Mouse (Mus musculus): ENCODE measurements around the gene Aars. TPM values are rescaled to one million over a fixed set of nuclear protein-coding genes. Genes with fewer than 3 reads are reported as not detected.

Gene Aars
- polyA plus RNA-seq (2012; rRNA removed; ENCODE audit: low replicate concordance): 14.0 and 14.7 TPM in 2 replicates

DNA sequence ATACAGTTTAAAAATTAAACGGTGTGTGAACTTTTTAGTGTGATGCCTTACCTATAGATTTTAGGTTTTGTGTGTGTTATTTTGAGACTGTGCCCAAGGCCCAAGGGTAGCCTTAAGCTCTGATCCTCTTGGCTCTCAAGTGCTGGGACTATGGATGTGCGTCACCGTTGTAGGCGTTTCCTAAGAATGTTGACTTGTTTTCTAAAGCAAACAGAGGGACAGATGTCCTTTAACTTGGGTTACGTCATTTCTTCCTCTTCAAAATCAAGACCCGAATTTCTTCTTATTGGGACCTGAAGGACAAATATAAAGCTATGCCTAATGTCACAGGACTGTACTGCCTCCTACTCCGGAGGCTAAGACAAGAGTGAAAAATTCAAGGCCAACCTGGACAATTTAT is at the start of gene Aars:
Gene Aars (plus strand): TSS at position 229 of the 400 bp plus-strand sequence.

GRCm38 (mm10) chr8:110997547-110998531 is 35.1 kb upstream of the Aars start, which contains the start of gene Ddx19a:
TSS of gene Ddx19a (minus strand) at chr8:110997800.

GRCm38 (mm10) chr8:111031572-111031971 is 1.4 kb upstream of the Aars start, which contains the start of gene Ddx19b:
TSS of gene Ddx19b (minus strand) at chr8:111031751.

GRCm38 (mm10) chr8:111056158-111056663 is 23.3 kb downstream of the Aars start, which contains the start of gene Exosc6:
TSS of gene Exosc6 (plus strand) at chr8:111056339.

GRCm38 (mm10) chr8:111092326-111092725 is 59.4 kb downstream of the Aars start, which contains the start of gene Clec18a:
TSS of gene Clec18a (minus strand) at chr8:111092426.

DNA sequence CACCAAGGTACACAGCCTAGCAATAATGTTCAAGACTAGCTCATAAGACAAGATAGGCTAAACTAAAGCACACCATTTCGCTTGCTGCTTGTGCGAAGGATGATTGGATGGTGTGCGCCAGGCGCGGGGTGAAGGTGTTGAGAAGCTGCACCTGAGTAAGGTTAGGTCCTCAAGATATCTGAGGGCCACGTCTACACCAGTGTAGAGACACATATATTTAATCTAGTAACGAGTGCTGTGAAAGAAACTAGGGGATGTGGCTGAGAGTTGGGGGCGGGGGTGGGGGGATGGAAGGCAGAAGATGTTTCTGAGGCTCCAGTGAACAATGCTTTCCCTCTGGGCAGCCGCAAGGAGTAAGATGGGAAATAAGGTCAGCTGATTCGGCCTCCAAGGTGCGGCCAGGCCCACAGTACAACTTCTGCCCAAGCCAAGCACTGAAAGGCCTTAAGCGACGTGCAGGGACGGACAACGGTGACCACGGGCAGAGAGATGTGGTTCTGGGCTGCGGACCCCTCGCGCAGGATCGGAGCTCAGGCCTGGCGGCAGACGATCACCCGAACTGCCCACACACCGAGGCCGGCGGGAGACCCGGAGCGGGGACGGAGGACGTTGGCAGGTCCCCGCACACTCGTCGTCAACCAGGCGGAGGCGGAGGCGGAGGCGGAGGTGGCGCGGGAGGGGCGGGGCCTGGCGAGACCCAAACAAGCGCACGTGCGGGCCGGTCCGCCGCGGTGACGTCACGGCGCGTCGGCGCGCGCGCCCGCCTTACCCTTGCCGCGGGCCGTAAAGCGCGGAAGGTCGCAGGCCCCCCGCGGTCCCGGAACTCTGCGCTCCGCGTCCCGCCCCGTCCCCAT is 61.1 kb downstream of the Aars start, which contains the start of gene Pdpr:
Gene Pdpr (plus strand): TSS at position 766 of the 854 bp plus-strand sequence.

Other genes starting within 250 kb of the Aars start
- gene Il34, start 227.2 kb upstream of the Aars start, polyA plus RNA-seq (2012; rRNA removed; ENCODE audit: low replicate concordance): 18.2 and 27.3 TPM in 2 replicates
- gene Cog4, start 186.5 kb upstream of the Aars start, polyA plus RNA-seq (2012; rRNA removed; ENCODE audit: low replicate concordance): 15.1 and 20.0 TPM in 2 replicates
- 7.9 and 12.4 TPM in 2 replicates for gene Sf3b3, start 186.4 kb upstream of the Aars start, polyA plus RNA-seq (2012; rRNA removed; ENCODE audit: low replicate concordance)
- 21.9 and 35.1 TPM in 2 replicates for gene Fuk, start 130.7 kb upstream of the Aars start, polyA plus RNA-seq (2012; rRNA removed; ENCODE audit: low replicate concordance)
- gene St3gal2, start 113.2 kb upstream of the Aars start, polyA plus RNA-seq (2012; rRNA removed; ENCODE audit: low replicate concordance): 3.6 and 5.6 TPM in 2 replicates
- 4.9 and 13.8 TPM in 2 replicates for gene Ddx19a, start 35.3 kb upstream of the Aars start, polyA plus RNA-seq (2012; rRNA removed; ENCODE audit: low replicate concordance)
- 0.46 and 1.3 TPM in 2 replicates for gene Ddx19b, start 1.4 kb upstream of the Aars start, polyA plus RNA-seq (2012; rRNA removed; ENCODE audit: low replicate concordance)
- gene Exosc6, start 23.2 kb downstream of the Aars start, polyA plus RNA-seq (2012; rRNA removed; ENCODE audit: low replicate concordance): 17.3 and 43.6 TPM in 2 replicates
- not detected in 2 replicates for gene Clec18a, start 59.3 kb downstream of the Aars start, polyA plus RNA-seq (2012; rRNA removed; ENCODE audit: low replicate concordance)
- gene Pdpr, start 61.5 kb downstream of the Aars start, polyA plus RNA-seq (2012; rRNA removed; ENCODE audit: low replicate concordance): 0.72 and 5.9 TPM in 2 replicates
- gene Glg1, start 226.1 kb downstream of the Aars start, polyA plus RNA-seq (2012; rRNA removed; ENCODE audit: low replicate concordance): 13.3 and 14.2 TPM in 2 replicates

Measured in duodenum, adult 2 months (tissue).